Mouse (Mus musculus): ENCODE data around the gene Dcaf5.

DNA sequence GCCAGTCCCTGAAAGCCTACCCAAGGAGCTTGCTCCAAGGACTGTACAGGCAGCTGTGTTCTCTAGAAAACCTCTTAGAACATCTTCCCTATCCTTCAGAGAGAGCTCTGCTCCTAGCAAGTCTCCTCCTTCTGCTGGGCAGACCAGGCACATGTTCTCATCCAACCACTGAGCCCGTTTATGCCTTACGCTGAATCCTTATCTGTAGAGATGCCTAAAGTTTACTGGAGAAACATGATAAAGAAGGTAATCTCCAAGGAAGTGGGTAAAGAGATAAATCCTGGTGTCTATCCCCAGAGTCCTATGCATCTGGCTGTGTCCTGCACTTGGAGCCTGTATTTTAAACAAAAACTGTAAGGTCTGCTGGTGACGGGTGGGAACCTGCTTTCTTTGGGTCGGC lies 145.9 kb downstream of the Dcaf5 start:
- TF ChIP-seq POLR2A (IDR thresholded peaks at IDR 0.05; ENCODE audit: low read depth, low read length) (no peak), CTCF (conservative IDR thresholded peaks at IDR 0.05; ENCODE audit: insufficient read depth, insufficient read length, low read depth, low read length) (no peak)

Measured in kidney, adult 2 months (tissue).